Mouse (Mus musculus): ENCODE data around the gene Gstp2. TPM values are rescaled to one million over a fixed set of nuclear protein-coding genes. Genes with fewer than 3 reads are reported as not detected.
A peak's percentile ranks its signal among the peaks of the same experiment; 100 is the strongest.

The Gstp2 gene
- polyA plus RNA-seq (2011; ENCODE audit: insufficient read depth, insufficient read length, low replicate concordance, missing spikeins), result 21.6 TPM in 1 of 2 replicates, not detected in the other

DNA sequence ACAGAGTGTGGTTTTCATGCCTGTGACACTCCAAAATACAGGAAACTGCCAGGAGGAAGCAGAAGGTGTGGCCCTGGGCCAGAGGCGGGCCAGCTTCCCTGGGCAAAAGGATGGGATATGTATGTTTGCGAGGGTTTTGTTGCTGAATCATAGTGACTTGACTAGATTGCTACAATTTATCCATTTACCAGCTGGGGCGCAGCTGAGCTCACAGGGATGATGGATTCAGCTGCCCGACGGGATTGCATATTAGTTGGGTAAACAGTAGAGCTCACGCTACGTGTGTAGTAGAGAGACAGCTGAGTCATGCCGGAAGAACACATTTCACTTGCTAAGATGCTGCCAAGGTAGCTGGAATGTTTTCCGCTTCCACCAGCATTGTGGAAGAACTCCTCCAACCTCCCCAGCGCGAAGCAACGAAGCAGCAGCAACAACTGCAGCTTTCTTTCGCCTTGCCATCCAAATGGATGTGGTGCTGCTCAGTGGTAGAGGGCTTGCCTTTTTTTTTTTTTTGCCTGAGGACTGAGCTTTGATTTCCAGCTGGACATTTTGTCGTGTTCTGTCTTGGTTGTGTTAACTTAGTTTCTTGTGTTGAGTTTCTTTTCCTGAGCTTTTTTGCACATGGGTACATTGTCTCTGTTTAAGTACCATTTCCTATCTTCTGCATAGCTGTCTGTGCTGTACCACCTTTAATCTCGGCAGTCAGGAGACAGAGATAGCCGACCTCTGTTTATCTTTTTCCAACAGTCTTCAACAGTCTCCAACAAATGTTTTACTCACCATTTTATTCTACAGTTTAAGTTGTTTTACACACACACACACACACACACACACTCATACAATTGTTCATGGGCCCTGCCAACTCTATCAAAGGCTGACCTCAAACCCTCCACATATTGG lies at the start of gene Gstp2:
TSS of gene Gstp2 (minus strand) at position 58 of the 900 bp plus-strand sequence.
- H3K4me1 ChIP-seq (ENCODE audit: control insufficient read depth, insufficient read depth, low read length), result peaks cover 2% of the 10 kb centered on the region; the same call in 1 of the 2 replicates
- H3K27ac ChIP-seq (ENCODE audit: control insufficient read depth, insufficient read depth, low read depth, low read length, poor library complexity), result peak within 1 kb of the TSS; percentile 81
- WGBS, result 48% methylated on average over 16 of the region's 16 CpGs
- TF ChIP-seq CTCF (IDR thresholded peaks at IDR 0.05; ENCODE audit: control insufficient read depth, insufficient read depth, low read length), result no peak
- TF ChIP-seq POLR2A (IDR thresholded peaks at IDR 0.05; ENCODE audit: borderline replicate concordance, control insufficient read depth, low read depth, low read length), result no peak
- H3K4me3 ChIP-seq (replicated peaks; ENCODE audit: control insufficient read depth, low read depth, low read length), result no peak within 1 kb of the TSS

GRCm38 (mm10) chr19:4094774-4095303 lies 49.0 kb upstream of the Gstp2 start:
- TF ChIP-seq CTCF (IDR thresholded peaks at IDR 0.05; ENCODE audit: control insufficient read depth, insufficient read depth, low read length) (no peak), POLR2A (IDR thresholded peaks at IDR 0.05; ENCODE audit: borderline replicate concordance, control insufficient read depth, low read depth, low read length) (no peak)
- Histone ChIP-seq H3K27ac (ENCODE audit: control insufficient read depth, insufficient read depth, low read depth, low read length, poor library complexity) (no peak overlapping the region), H3K4me3 (replicated peaks; ENCODE audit: control insufficient read depth, low read depth, low read length) (no peak overlapping the region), H3K4me1 (ENCODE audit: control insufficient read depth, insufficient read depth, low read length) (peaks cover 1% of the 10 kb centered on the region; the same call in 1 of the 2 replicates)
- 82% methylated on average over 5 of the region's 5 CpGs for WGBS

DNA sequence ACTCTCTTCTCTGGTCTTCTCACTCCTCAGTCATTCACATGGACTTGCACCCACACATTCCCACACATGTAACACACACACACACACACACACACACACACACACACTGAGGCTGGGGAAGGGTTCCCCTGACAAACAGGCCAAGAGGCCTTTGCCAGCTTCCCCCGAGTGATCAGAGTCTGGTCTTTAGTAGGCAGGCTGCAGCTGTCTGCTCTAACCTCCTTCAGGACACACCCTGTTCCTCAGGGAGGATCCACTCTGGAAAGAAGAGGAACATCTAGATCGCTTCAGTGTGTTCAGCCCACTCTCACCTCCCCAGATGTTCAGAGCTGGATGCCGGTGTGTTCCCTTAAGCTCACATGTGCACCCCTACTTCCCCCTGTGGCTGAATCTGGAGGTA lies 48.5 kb upstream of the Gstp2 start:
- TF ChIP-seq POLR2A (IDR thresholded peaks at IDR 0.05; ENCODE audit: borderline replicate concordance, control insufficient read depth, low read depth, low read length) (no peak), CTCF (IDR thresholded peaks at IDR 0.05; ENCODE audit: control insufficient read depth, insufficient read depth, low read length) (no peak)
- Histone ChIP-seq H3K27ac (ENCODE audit: control insufficient read depth, insufficient read depth, low read depth, low read length, poor library complexity) (no peak overlapping the region), H3K4me1 (ENCODE audit: control insufficient read depth, insufficient read depth, low read length) (peaks cover 1% of the 10 kb centered on the region; the same call in 1 of the 2 replicates), H3K4me3 (replicated peaks; ENCODE audit: control insufficient read depth, low read depth, low read length) (no peak overlapping the region)
- WGBS, result 77% methylated on average over 3 of the region's 3 CpGs

DNA sequence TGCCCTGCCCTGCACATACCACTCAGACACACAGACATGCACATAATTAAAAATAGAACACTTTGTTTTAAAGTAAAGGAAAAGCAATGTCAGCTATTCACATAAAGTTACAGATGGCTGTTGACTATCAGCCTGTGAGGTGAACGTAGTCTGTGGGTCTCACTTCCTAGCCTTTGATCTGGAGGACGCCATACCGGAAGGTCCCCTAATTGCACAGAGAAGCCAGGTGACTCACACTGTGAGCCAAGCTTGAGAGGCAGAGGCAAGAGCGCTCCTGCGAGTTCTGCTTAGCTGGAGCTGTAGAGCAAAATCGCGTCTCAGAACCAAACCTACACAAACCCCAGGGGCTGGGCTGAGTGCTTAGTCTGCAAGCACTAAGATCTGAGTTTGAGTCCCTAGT lies 47.9 kb upstream of the Gstp2 start:
- WGBS, result 70% methylated on average over 7 of the region's 7 CpGs
- no peak overlapping the region for H3K4me3 ChIP-seq (replicated peaks; ENCODE audit: control insufficient read depth, low read depth, low read length)
- no peak for TF ChIP-seq CTCF (IDR thresholded peaks at IDR 0.05; ENCODE audit: control insufficient read depth, insufficient read depth, low read length)
- no peak for TF ChIP-seq POLR2A (IDR thresholded peaks at IDR 0.05; ENCODE audit: borderline replicate concordance, control insufficient read depth, low read depth, low read length)
- H3K27ac ChIP-seq (ENCODE audit: control insufficient read depth, insufficient read depth, low read depth, low read length, poor library complexity), result no peak overlapping the region
- H3K4me1 ChIP-seq (ENCODE audit: control insufficient read depth, insufficient read depth, low read length), result peaks cover 1% of the 10 kb centered on the region; the same call in 1 of the 2 replicates

DNA sequence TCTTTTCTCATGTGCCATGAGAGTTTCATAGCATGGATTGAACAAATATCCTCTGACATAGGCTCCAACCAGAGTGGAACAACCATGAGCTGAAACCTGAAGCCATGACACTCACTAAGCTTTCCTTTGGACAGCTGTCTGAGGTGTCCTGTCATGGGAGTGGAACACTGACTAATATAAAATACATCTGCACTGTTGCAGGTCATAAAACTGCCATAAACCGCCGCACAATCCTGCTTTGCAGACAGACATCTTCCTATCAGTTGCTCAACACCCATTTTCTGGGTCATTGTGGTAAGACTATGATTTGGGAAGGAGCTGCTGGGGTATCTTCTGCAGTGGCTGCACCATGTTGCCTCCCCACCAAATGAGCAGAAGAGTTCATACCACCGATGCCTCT lies 46.9 kb upstream of the Gstp2 start:
- TF ChIP-seq CTCF (IDR thresholded peaks at IDR 0.05; ENCODE audit: control insufficient read depth, insufficient read depth, low read length) (no peak), POLR2A (IDR thresholded peaks at IDR 0.05; ENCODE audit: borderline replicate concordance, control insufficient read depth, low read depth, low read length) (no peak)
- Histone ChIP-seq H3K4me3 (replicated peaks; ENCODE audit: control insufficient read depth, low read depth, low read length) (no peak overlapping the region), H3K4me1 (ENCODE audit: control insufficient read depth, insufficient read depth, low read length) (peaks cover 1% of the 10 kb centered on the region; the same call in 1 of the 2 replicates), H3K27ac (ENCODE audit: control insufficient read depth, insufficient read depth, low read depth, low read length, poor library complexity) (no peak overlapping the region)
- 30% methylated on average over 3 of the region's 3 CpGs for WGBS

- H3K4me3 ChIP-seq (replicated peaks; ENCODE audit: control insufficient read depth, low read depth, low read length), result no peak overlapping the region
- 31% methylated on average over 2 of the region's 2 CpGs for WGBS
- no peak for TF ChIP-seq CTCF (IDR thresholded peaks at IDR 0.05; ENCODE audit: control insufficient read depth, insufficient read depth, low read length)
- TF ChIP-seq POLR2A (IDR thresholded peaks at IDR 0.05; ENCODE audit: borderline replicate concordance, control insufficient read depth, low read depth, low read length), result no peak
Observed at GRCm38 (mm10) chr19:4091383-4091782, 45.6 kb upstream of the Gstp2 start.

GRCm38 (mm10) chr19:4090446-4090845 lies 44.6 kb upstream of the Gstp2 start:
- no peak for TF ChIP-seq CTCF (IDR thresholded peaks at IDR 0.05; ENCODE audit: control insufficient read depth, insufficient read depth, low read length)
- no peak for TF ChIP-seq POLR2A (IDR thresholded peaks at IDR 0.05; ENCODE audit: borderline replicate concordance, control insufficient read depth, low read depth, low read length)
- Histone ChIP-seq H3K4me3 (replicated peaks; ENCODE audit: control insufficient read depth, low read depth, low read length) (no peak overlapping the region), H3K27ac (ENCODE audit: control insufficient read depth, insufficient read depth, low read depth, low read length, poor library complexity) (no peak overlapping the region), H3K4me1 (ENCODE audit: control insufficient read depth, insufficient read depth, low read length) (no peaks in the 10 kb centered on the region)
- WGBS, result 69% methylated on average over 3 of the region's 3 CpGs

More at GRCm38 (mm10) chr19:4091383-4091782, 45.6 kb upstream of the Gstp2 start:
- H3K4me1 ChIP-seq (ENCODE audit: control insufficient read depth, insufficient read depth, low read length), result no peaks in the 10 kb centered on the region
- H3K27ac ChIP-seq (ENCODE audit: control insufficient read depth, insufficient read depth, low read depth, low read length, poor library complexity), result no peak overlapping the region

DNA sequence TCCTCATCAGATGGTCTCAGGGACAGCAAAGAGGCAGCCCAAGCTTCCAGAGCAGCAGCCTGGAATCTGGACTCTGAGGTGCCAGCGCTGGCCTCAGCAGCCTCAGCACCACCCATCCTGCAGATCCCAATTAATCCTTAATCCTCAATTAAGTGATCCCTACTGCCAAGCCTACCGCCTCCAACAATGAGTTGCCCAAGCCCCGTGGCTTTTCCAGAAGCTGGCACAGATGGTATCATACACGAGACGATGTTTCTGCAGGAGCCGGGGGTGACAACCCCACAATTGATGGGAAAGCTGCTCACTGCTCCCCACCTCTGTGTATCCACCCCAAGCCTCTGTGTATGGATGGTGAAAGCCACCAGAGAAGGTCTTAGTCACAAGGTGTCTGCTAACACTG lies 43.3 kb upstream of the Gstp2 start:
- Histone ChIP-seq H3K4me1 (ENCODE audit: control insufficient read depth, insufficient read depth, low read length) (no peaks in the 10 kb centered on the region), H3K4me3 (replicated peaks; ENCODE audit: control insufficient read depth, low read depth, low read length) (no peak overlapping the region), H3K27ac (ENCODE audit: control insufficient read depth, insufficient read depth, low read depth, low read length, poor library complexity) (no peak overlapping the region)
- TF ChIP-seq CTCF (IDR thresholded peaks at IDR 0.05; ENCODE audit: control insufficient read depth, insufficient read depth, low read length) (no peak), POLR2A (IDR thresholded peaks at IDR 0.05; ENCODE audit: borderline replicate concordance, control insufficient read depth, low read depth, low read length) (no peak)
- 73% methylated on average over 6 of the region's 6 CpGs for WGBS
